Mouse (Mus musculus): ENCODE results near the gene Foxo6. TPM values are rescaled to one million over a fixed set of nuclear protein-coding genes. Genes with fewer than 3 reads are reported as not detected.

Gene Foxo6
- polyA plus RNA-seq, 1 experiment, result 24.9 TPM

- Histone ChIP-seq H3ac (ENCODE audit: control insufficient read depth, insufficient read length) (no peak overlapping the region), H3K27me3 (ENCODE audit: control insufficient read depth, insufficient read depth, insufficient read length) (no peaks in the 10 kb centered on the region), H3K36me3 (ENCODE audit: control insufficient read depth, insufficient read depth) (no peaks in the 10 kb centered on the region), H3K4me3 (no peak overlapping the region), H3K79me2 (ENCODE audit: control insufficient read depth, insufficient read depth) (no peaks in the 10 kb centered on the region), H3K4me2 (ENCODE audit: low read depth) (no peak overlapping the region)
- TF ChIP-seq MYOG (IDR thresholded peaks at IDR 0.05; ENCODE audit: control insufficient read depth in 1 of 3, insufficient read depth in 1 of 3, insufficient read length in 2 of 3, low read depth in 2 of 3) (peak; percentile 67 to 95 (median 85)), TCF3 (IDR thresholded peaks at IDR 0.05; ENCODE audit: insufficient read length, low read depth) (peak; percentile 47), MYOD1 (IDR thresholded peaks at IDR 0.05; ENCODE audit: control insufficient read depth in 1 of 3, insufficient read length in 2 of 3, low read depth in 2 of 3) (peak; percentile 53 to 88 (median 76)), POLR2A (IDR thresholded peaks at IDR 0.05; ENCODE audit: insufficient read length, low read depth) (no peak), USF1 (IDR thresholded peaks at IDR 0.05; ENCODE audit: low read depth) (no peak), CEBPB (IDR thresholded peaks at IDR 0.05; ENCODE audit: insufficient read depth, poor library complexity, severe bottlenecking) (no peak), REST (IDR thresholded peaks at IDR 0.05; ENCODE audit: insufficient read depth, insufficient read length) (no peak), MAX (IDR thresholded peaks at IDR 0.05; ENCODE audit: low read depth) (no peak), SRF (IDR thresholded peaks at IDR 0.05; ENCODE audit: control insufficient read depth, insufficient read length, low read depth) (no peak), POLR2AphosphoS2 (IDR thresholded peaks at IDR 0.05; ENCODE audit: insufficient read length, low read depth) (no peak), TCF12 (IDR thresholded peaks at IDR 0.05; ENCODE audit: insufficient read depth, poor library complexity, severe bottlenecking) (peak; percentile 26), E2F4 (IDR thresholded peaks at IDR 0.05; ENCODE audit: insufficient read depth) (no peak)
Measured at GRCm38 (mm10) chr4:120247412-120247811, 39.7 kb downstream of the Foxo6 start.

DNA sequence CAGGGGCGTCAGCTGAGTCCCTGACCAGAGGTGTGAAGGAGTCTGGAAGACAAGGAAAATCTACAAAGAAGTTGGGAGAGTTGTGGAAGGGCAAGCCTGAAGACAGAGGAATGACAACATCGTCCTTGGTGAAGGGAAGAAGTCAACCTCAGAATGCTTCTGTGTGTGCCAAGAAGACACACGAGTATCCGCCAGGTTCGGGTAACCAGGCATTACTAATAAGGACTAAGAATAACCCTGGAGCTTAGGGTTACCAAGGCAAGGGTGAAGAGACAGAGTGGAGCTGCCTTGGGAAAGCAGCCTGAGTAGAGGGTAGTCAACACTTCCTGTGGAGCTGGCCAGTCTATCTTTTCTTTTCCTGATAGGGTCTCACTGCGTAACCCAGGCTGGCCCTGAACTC is 41.1 kb downstream of the Foxo6 start:
- no peaks in the 10 kb centered on the region for H3K79me2 ChIP-seq (ENCODE audit: control insufficient read depth, insufficient read depth)
- H3K4me2 ChIP-seq (ENCODE audit: low read depth), result no peak overlapping the region
- peaks cover 6% of the 10 kb centered on the region for H3K27me3 ChIP-seq (ENCODE audit: control insufficient read depth, insufficient read depth, insufficient read length)
- H3K36me3 ChIP-seq (ENCODE audit: control insufficient read depth, insufficient read depth), result no peaks in the 10 kb centered on the region
- H3K4me3 ChIP-seq, result no peak overlapping the region
- no peak for TF ChIP-seq CEBPB (IDR thresholded peaks at IDR 0.05; ENCODE audit: insufficient read depth, poor library complexity, severe bottlenecking)
- TF ChIP-seq E2F4 (IDR thresholded peaks at IDR 0.05; ENCODE audit: insufficient read depth), result no peak
- TF ChIP-seq POLR2AphosphoS2 (IDR thresholded peaks at IDR 0.05; ENCODE audit: insufficient read length, low read depth), result no peak
- no peak for TF ChIP-seq USF1 (IDR thresholded peaks at IDR 0.05; ENCODE audit: low read depth)
- no peak for TF ChIP-seq MAX (IDR thresholded peaks at IDR 0.05; ENCODE audit: low read depth)
- no peak for TF ChIP-seq SRF (IDR thresholded peaks at IDR 0.05; ENCODE audit: control insufficient read depth, insufficient read length, low read depth)
- no peak for TF ChIP-seq TCF3 (IDR thresholded peaks at IDR 0.05; ENCODE audit: insufficient read length, low read depth)
- no peak for TF ChIP-seq MYOG (IDR thresholded peaks at IDR 0.05; ENCODE audit: control insufficient read depth in 1 of 3, insufficient read depth in 1 of 3, insufficient read length in 2 of 3, low read depth in 2 of 3)
- TF ChIP-seq REST (IDR thresholded peaks at IDR 0.05; ENCODE audit: insufficient read depth, insufficient read length), result no peak
- TF ChIP-seq TCF12 (IDR thresholded peaks at IDR 0.05; ENCODE audit: insufficient read depth, poor library complexity, severe bottlenecking), result no peak
- no peak overlapping the region for H3ac ChIP-seq (ENCODE audit: control insufficient read depth, insufficient read length)

DNA sequence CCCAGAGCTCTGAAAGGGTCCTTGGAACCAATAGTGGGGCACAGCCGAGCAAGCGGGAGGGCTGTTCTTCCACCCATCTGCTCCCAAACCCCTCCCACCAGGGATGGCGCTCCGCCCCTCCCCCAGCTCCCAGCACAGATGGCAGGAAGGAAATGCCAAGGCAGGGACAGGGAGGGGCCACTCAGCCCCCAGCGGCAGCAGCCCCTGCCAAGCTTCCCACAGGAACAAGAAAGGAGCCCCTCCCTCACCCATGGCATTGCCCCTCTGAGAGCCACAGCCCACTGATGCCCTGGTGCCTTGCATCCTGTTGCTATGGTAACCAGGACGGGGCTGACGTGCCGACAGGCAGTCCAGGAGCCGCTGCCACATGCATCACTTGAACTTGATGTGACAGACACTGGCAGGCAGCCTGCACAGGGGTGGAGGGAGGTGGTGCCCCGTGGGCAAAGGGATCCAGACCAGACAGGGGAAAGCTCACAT is 44.3 kb downstream of the Foxo6 start:
- Histone ChIP-seq H3ac (ENCODE audit: control insufficient read depth, insufficient read length) (no peak overlapping the region), H3K4me3 (no peak overlapping the region), H3K27me3 (ENCODE audit: control insufficient read depth, insufficient read depth, insufficient read length) (peaks cover 14% of the 10 kb centered on the region), H3K79me2 (ENCODE audit: control insufficient read depth, insufficient read depth) (no peaks in the 10 kb centered on the region), H3K36me3 (ENCODE audit: control insufficient read depth, insufficient read depth) (no peaks in the 10 kb centered on the region), H3K4me2 (ENCODE audit: low read depth) (peak overlapping the region; percentile 48)
- TF ChIP-seq MYOG (IDR thresholded peaks at IDR 0.05; ENCODE audit: control insufficient read depth in 1 of 3, insufficient read depth in 1 of 3, insufficient read length in 2 of 3, low read depth in 2 of 3), result peak in 1 of 3 experiments; percentile 48
- TF ChIP-seq MYOD1 (IDR thresholded peaks at IDR 0.05; ENCODE audit: control insufficient read depth in 1 of 3, insufficient read length in 2 of 3, low read depth in 2 of 3), result no peak
- no peak for TF ChIP-seq POLR2A (IDR thresholded peaks at IDR 0.05; ENCODE audit: insufficient read length, low read depth)
- TF ChIP-seq TCF12 (IDR thresholded peaks at IDR 0.05; ENCODE audit: insufficient read depth, poor library complexity, severe bottlenecking), result no peak

GRCm38 (mm10) chr4:120241106-120241505 is 46.0 kb downstream of the Foxo6 start:
- no peak for TF ChIP-seq SRF (IDR thresholded peaks at IDR 0.05; ENCODE audit: control insufficient read depth, insufficient read length, low read depth)
- no peak for TF ChIP-seq CEBPB (IDR thresholded peaks at IDR 0.05; ENCODE audit: insufficient read depth, poor library complexity, severe bottlenecking)
- no peak for TF ChIP-seq TCF12 (IDR thresholded peaks at IDR 0.05; ENCODE audit: insufficient read depth, poor library complexity, severe bottlenecking)
- TF ChIP-seq POLR2AphosphoS2 (IDR thresholded peaks at IDR 0.05; ENCODE audit: insufficient read length, low read depth), result no peak
- no peak for TF ChIP-seq REST (IDR thresholded peaks at IDR 0.05; ENCODE audit: insufficient read depth, insufficient read length)
- TF ChIP-seq MAX (IDR thresholded peaks at IDR 0.05; ENCODE audit: low read depth), result no peak
- no peak for TF ChIP-seq MYOD1 (IDR thresholded peaks at IDR 0.05; ENCODE audit: control insufficient read depth in 1 of 3, insufficient read length in 2 of 3, low read depth in 2 of 3)
- TF ChIP-seq MYOG (IDR thresholded peaks at IDR 0.05; ENCODE audit: control insufficient read depth in 1 of 3, insufficient read depth in 1 of 3, insufficient read length in 2 of 3, low read depth in 2 of 3), result no peak
- no peak for TF ChIP-seq USF1 (IDR thresholded peaks at IDR 0.05; ENCODE audit: low read depth)
- TF ChIP-seq TCF3 (IDR thresholded peaks at IDR 0.05; ENCODE audit: insufficient read length, low read depth), result no peak
- TF ChIP-seq E2F4 (IDR thresholded peaks at IDR 0.05; ENCODE audit: insufficient read depth), result no peak
- TF ChIP-seq POLR2A (IDR thresholded peaks at IDR 0.05; ENCODE audit: insufficient read length, low read depth), result no peak

GRCm38 (mm10) chr4:120239419-120239818 is 47.7 kb downstream of the Foxo6 start:
- Histone ChIP-seq H3K79me2 (ENCODE audit: control insufficient read depth, insufficient read depth) (no peaks in the 10 kb centered on the region), H3K4me3 (no peak overlapping the region), H3K4me2 (ENCODE audit: low read depth) (no peak overlapping the region), H3K36me3 (ENCODE audit: control insufficient read depth, insufficient read depth) (no peaks in the 10 kb centered on the region), H3K27me3 (ENCODE audit: control insufficient read depth, insufficient read depth, insufficient read length) (peaks cover 14% of the 10 kb centered on the region), H3ac (ENCODE audit: control insufficient read depth, insufficient read length) (no peak overlapping the region)
- no peak for TF ChIP-seq SRF (IDR thresholded peaks at IDR 0.05; ENCODE audit: control insufficient read depth, insufficient read length, low read depth)
- TF ChIP-seq E2F4 (IDR thresholded peaks at IDR 0.05; ENCODE audit: insufficient read depth), result no peak
- TF ChIP-seq POLR2A (IDR thresholded peaks at IDR 0.05; ENCODE audit: insufficient read length, low read depth), result no peak
- TF ChIP-seq MYOG (IDR thresholded peaks at IDR 0.05; ENCODE audit: control insufficient read depth in 1 of 3, insufficient read depth in 1 of 3, insufficient read length in 2 of 3, low read depth in 2 of 3), result no peak
- TF ChIP-seq USF1 (IDR thresholded peaks at IDR 0.05; ENCODE audit: low read depth), result no peak
- TF ChIP-seq TCF3 (IDR thresholded peaks at IDR 0.05; ENCODE audit: insufficient read length, low read depth), result no peak
- TF ChIP-seq TCF12 (IDR thresholded peaks at IDR 0.05; ENCODE audit: insufficient read depth, poor library complexity, severe bottlenecking), result no peak
- no peak for TF ChIP-seq REST (IDR thresholded peaks at IDR 0.05; ENCODE audit: insufficient read depth, insufficient read length)
- no peak for TF ChIP-seq CEBPB (IDR thresholded peaks at IDR 0.05; ENCODE audit: insufficient read depth, poor library complexity, severe bottlenecking)

More at GRCm38 (mm10) chr4:120241106-120241505, 46.0 kb downstream of the Foxo6 start:
- Histone ChIP-seq H3K27me3 (ENCODE audit: control insufficient read depth, insufficient read depth, insufficient read length) (peaks cover 14% of the 10 kb centered on the region), H3K4me3 (no peak overlapping the region), H3ac (ENCODE audit: control insufficient read depth, insufficient read length) (no peak overlapping the region), H3K79me2 (ENCODE audit: control insufficient read depth, insufficient read depth) (no peaks in the 10 kb centered on the region), H3K4me2 (ENCODE audit: low read depth) (no peak overlapping the region), H3K36me3 (ENCODE audit: control insufficient read depth, insufficient read depth) (no peaks in the 10 kb centered on the region)
